Mouse (Mus musculus): ENCODE measurements around the gene Cryga. TPM values are rescaled to one million over a fixed set of nuclear protein-coding genes. Genes with fewer than 3 reads are reported as not detected.

Gene Cryga
- not detected in 2 replicates for polyA plus RNA-seq (2015; fragmentation: Nextera tagmentation; extraction: Ambion mirVana)

- ATAC-seq (ENCODE audit: low read depth) = no peak
- Histone ChIP-seq H3K36me3 (ENCODE audit: control insufficient read depth, insufficient read depth) (no peaks in the 10 kb centered on the region), H3K9ac (ENCODE audit: low read depth, low read length) (no peak within 1 kb of the TSS), H3K27ac (ENCODE audit: low read length) (no peak within 1 kb of the TSS), H3K4me1 (ENCODE audit: control insufficient read depth, low read depth, low read length) (no peaks in the 10 kb centered on the region), H3K4me3 (ENCODE audit: low read depth, low read length) (no peak within 1 kb of the TSS), H3K27me3 (ENCODE audit: control insufficient read depth, insufficient read depth, low read depth, low read length) (no peaks in the 10 kb centered on the region), H3K4me2 (ENCODE audit: low read depth, low read length) (no peak within 1 kb of the TSS), H3K9me3 (replicated peaks; ENCODE audit: control insufficient read depth, low read length) (no peaks in the 10 kb centered on the region)
- WGBS (ENCODE audit: insufficient replicate concordance) = 81% methylated on average over 11 of the region's 11 CpGs
These were observed at the start of gene Cryga for GRCm38 (mm10) chr1:65103273-65103672. TSS of gene Cryga (minus strand) at chr1:65103373.

- H3K9me3 ChIP-seq (replicated peaks; ENCODE audit: control insufficient read depth, low read length) = no peaks in the 10 kb centered on the region
- no peak for ATAC-seq (ENCODE audit: low read depth)
- H3K9ac ChIP-seq (ENCODE audit: low read depth, low read length) = no peak overlapping the region
- no peak overlapping the region for H3K4me2 ChIP-seq (ENCODE audit: low read depth, low read length)
- H3K27me3 ChIP-seq (ENCODE audit: control insufficient read depth, insufficient read depth, low read depth, low read length) = no peaks in the 10 kb centered on the region
- no peaks in the 10 kb centered on the region for H3K4me1 ChIP-seq (ENCODE audit: control insufficient read depth, low read depth, low read length)
- H3K36me3 ChIP-seq (ENCODE audit: control insufficient read depth, insufficient read depth) = no peaks in the 10 kb centered on the region
- WGBS (ENCODE audit: insufficient replicate concordance) = 56% methylated on average over 3 of the region's 3 CpGs
- no peak overlapping the region for H3K4me3 ChIP-seq (ENCODE audit: low read depth, low read length)
- no peak overlapping the region for H3K27ac ChIP-seq (ENCODE audit: low read length)
These were observed 44.8 kb upstream of the Cryga start for GRCm38 (mm10) chr1:65147971-65148370.

DNA sequence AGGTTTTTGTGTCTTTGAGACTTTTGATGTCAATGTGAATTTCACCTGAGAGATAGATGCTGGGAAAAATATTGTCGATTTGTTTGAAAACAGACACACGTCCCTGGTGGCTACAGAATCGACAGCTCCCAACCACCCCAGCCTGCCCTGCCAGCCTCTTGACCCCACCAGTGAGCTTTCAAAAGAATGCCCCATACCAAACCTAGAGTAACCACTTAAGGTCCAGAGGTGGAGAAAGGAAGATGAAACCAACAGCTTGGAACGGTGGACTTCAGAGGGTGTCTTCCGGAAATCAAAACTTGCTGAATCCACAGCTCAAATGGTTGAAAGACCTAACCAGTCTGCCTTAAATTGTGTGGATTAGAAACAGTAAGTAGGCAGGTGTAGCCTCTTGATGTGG is 44.2 kb upstream of the Cryga start:
- Histone ChIP-seq H3K4me3 (ENCODE audit: low read depth, low read length) (no peak overlapping the region), H3K4me1 (ENCODE audit: control insufficient read depth, low read depth, low read length) (no peaks in the 10 kb centered on the region), H3K4me2 (ENCODE audit: low read depth, low read length) (no peak overlapping the region), H3K9me3 (replicated peaks; ENCODE audit: control insufficient read depth, low read length) (no peaks in the 10 kb centered on the region), H3K36me3 (ENCODE audit: control insufficient read depth, insufficient read depth) (no peaks in the 10 kb centered on the region), H3K27me3 (ENCODE audit: control insufficient read depth, insufficient read depth, low read depth, low read length) (no peaks in the 10 kb centered on the region), H3K9ac (ENCODE audit: low read depth, low read length) (no peak overlapping the region), H3K27ac (ENCODE audit: low read length) (no peak overlapping the region)
- WGBS (ENCODE audit: insufficient replicate concordance) = 78% methylated on average over 5 of the region's 5 CpGs
- ATAC-seq (ENCODE audit: low read depth) = no peak

GRCm38 (mm10) chr1:65146601-65147000 is 43.4 kb upstream of the Cryga start:
- H3K27me3 ChIP-seq (ENCODE audit: control insufficient read depth, insufficient read depth, low read depth, low read length) = no peaks in the 10 kb centered on the region
- WGBS (ENCODE audit: insufficient replicate concordance) = 22% methylated on average over 2 of the region's 2 CpGs
- H3K4me2 ChIP-seq (ENCODE audit: low read depth, low read length) = no peak overlapping the region
- no peaks in the 10 kb centered on the region for H3K4me1 ChIP-seq (ENCODE audit: control insufficient read depth, low read depth, low read length)
- H3K9ac ChIP-seq (ENCODE audit: low read depth, low read length) = no peak overlapping the region
- no peak overlapping the region for H3K4me3 ChIP-seq (ENCODE audit: low read depth, low read length)
- ATAC-seq (ENCODE audit: low read depth) = no peak
- no peaks in the 10 kb centered on the region for H3K9me3 ChIP-seq (replicated peaks; ENCODE audit: control insufficient read depth, low read length)
- H3K36me3 ChIP-seq (ENCODE audit: control insufficient read depth, insufficient read depth) = no peaks in the 10 kb centered on the region
- no peak overlapping the region for H3K27ac ChIP-seq (ENCODE audit: low read length)

DNA sequence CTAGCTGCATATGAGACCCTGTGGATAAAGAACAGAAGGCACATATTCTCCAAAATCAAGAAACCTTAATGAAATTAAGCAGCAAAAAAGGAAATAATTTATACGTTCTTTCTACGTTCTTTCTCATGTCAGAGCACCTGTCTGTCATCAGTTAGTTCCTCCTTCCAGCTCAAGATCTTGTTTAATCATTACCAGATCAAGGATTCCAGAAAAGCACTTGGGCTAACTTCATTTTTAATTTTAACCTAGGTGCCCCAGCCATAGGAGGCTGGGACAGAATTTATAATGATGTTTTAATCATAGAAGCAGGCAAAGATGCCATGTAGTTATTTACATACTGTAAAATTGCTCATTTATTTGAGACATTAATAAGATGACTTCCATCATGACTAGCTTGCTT is 41.6 kb upstream of the Cryga start:
- H3K9ac ChIP-seq (ENCODE audit: low read depth, low read length) = no peak overlapping the region
- H3K4me2 ChIP-seq (ENCODE audit: low read depth, low read length) = no peak overlapping the region
- no peak overlapping the region for H3K4me3 ChIP-seq (ENCODE audit: low read depth, low read length)
- H3K36me3 ChIP-seq (ENCODE audit: control insufficient read depth, insufficient read depth) = no peaks in the 10 kb centered on the region
- no peaks in the 10 kb centered on the region for H3K4me1 ChIP-seq (ENCODE audit: control insufficient read depth, low read depth, low read length)
- 68% methylated on average over 2 of the region's 2 CpGs for WGBS (ENCODE audit: insufficient replicate concordance)
- H3K27me3 ChIP-seq (ENCODE audit: control insufficient read depth, insufficient read depth, low read depth, low read length) = no peaks in the 10 kb centered on the region
- H3K27ac ChIP-seq (ENCODE audit: low read length) = no peak overlapping the region
- no peaks in the 10 kb centered on the region for H3K9me3 ChIP-seq (replicated peaks; ENCODE audit: control insufficient read depth, low read length)
- no peak for ATAC-seq (ENCODE audit: low read depth)

DNA sequence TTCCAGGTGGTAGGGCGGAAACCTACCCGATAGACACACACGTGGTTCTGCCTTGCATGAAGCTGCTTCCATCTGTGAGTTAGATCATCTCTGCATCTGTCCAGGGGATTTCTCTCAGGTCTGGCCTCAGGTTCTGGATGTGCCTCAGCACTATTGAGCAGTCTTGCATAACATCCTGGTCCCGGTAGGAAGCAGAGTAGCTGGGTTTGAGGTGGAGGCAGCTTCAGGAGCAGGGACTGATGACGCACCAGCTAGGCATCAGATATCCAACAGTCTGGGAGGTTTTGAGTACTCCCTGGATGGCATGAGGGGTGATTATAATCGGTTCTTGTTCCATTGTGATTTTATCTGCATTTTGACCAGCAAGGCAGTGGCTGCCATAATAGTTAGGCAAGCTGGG is 34.4 kb upstream of the Cryga start:
- Histone ChIP-seq H3K36me3 (ENCODE audit: control insufficient read depth, insufficient read depth) (no peaks in the 10 kb centered on the region), H3K9me3 (replicated peaks; ENCODE audit: control insufficient read depth, low read length) (no peaks in the 10 kb centered on the region), H3K27me3 (ENCODE audit: control insufficient read depth, insufficient read depth, low read depth, low read length) (no peaks in the 10 kb centered on the region), H3K4me1 (ENCODE audit: control insufficient read depth, low read depth, low read length) (no peaks in the 10 kb centered on the region), H3K4me2 (ENCODE audit: low read depth, low read length) (no peak overlapping the region), H3K4me3 (ENCODE audit: low read depth, low read length) (no peak overlapping the region), H3K27ac (ENCODE audit: low read length) (no peak overlapping the region), H3K9ac (ENCODE audit: low read depth, low read length) (no peak overlapping the region)
- ATAC-seq (ENCODE audit: low read depth) = no peak
- 67% methylated on average over 6 of the region's 6 CpGs for WGBS (ENCODE audit: insufficient replicate concordance)

GRCm38 (mm10) chr1:65132833-65133232 is 29.7 kb upstream of the Cryga start:
- no peak for ATAC-seq (ENCODE audit: low read depth)
- Histone ChIP-seq H3K27me3 (ENCODE audit: control insufficient read depth, insufficient read depth, low read depth, low read length) (no peaks in the 10 kb centered on the region), H3K4me3 (ENCODE audit: low read depth, low read length) (no peak overlapping the region), H3K9me3 (replicated peaks; ENCODE audit: control insufficient read depth, low read length) (no peaks in the 10 kb centered on the region), H3K27ac (ENCODE audit: low read length) (no peak overlapping the region), H3K4me2 (ENCODE audit: low read depth, low read length) (no peak overlapping the region), H3K9ac (ENCODE audit: low read depth, low read length) (no peak overlapping the region), H3K36me3 (ENCODE audit: control insufficient read depth, insufficient read depth) (no peaks in the 10 kb centered on the region), H3K4me1 (ENCODE audit: control insufficient read depth, low read depth, low read length) (no peaks in the 10 kb centered on the region)
- WGBS (ENCODE audit: insufficient replicate concordance) = 64% methylated on average over 1 of the region's 1 CpGs

GRCm38 (mm10) chr1:65131671-65132070 is 28.5 kb upstream of the Cryga start:
- Histone ChIP-seq H3K9ac (ENCODE audit: low read depth, low read length) (no peak overlapping the region), H3K9me3 (replicated peaks; ENCODE audit: control insufficient read depth, low read length) (no peaks in the 10 kb centered on the region), H3K4me2 (ENCODE audit: low read depth, low read length) (no peak overlapping the region), H3K4me3 (ENCODE audit: low read depth, low read length) (no peak overlapping the region), H3K27me3 (ENCODE audit: control insufficient read depth, insufficient read depth, low read depth, low read length) (no peaks in the 10 kb centered on the region), H3K27ac (ENCODE audit: low read length) (no peak overlapping the region), H3K4me1 (ENCODE audit: control insufficient read depth, low read depth, low read length) (no peaks in the 10 kb centered on the region), H3K36me3 (ENCODE audit: control insufficient read depth, insufficient read depth) (no peaks in the 10 kb centered on the region)
- 55% methylated on average over 1 of the region's 1 CpGs for WGBS (ENCODE audit: insufficient replicate concordance)
- ATAC-seq (ENCODE audit: low read depth) = no peak

DNA sequence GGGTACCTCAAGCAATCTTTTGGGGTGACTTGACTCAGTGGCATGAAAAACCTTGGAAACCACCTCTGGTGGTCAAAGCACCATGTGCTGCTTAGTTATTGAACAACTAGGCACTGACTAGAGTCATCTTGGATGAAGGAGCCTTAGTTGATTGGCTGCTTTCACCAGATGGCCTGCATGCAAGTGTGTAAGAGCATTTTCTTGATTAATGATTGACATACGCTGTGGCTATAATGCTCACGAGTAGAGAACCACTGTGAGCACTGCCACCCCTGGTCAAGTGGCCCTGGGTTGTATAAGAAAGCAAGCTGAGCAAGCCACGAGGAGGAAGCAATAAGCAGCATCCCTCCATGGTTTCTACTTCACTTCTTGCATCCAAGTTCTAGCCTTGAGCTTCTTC is 27.1 kb upstream of the Cryga start:
- 55% methylated on average over 3 of the region's 3 CpGs for WGBS (ENCODE audit: insufficient replicate concordance)
- Histone ChIP-seq H3K27me3 (ENCODE audit: control insufficient read depth, insufficient read depth, low read depth, low read length) (no peaks in the 10 kb centered on the region), H3K36me3 (ENCODE audit: control insufficient read depth, insufficient read depth) (no peaks in the 10 kb centered on the region), H3K4me1 (ENCODE audit: control insufficient read depth, low read depth, low read length) (no peaks in the 10 kb centered on the region), H3K9ac (ENCODE audit: low read depth, low read length) (no peak overlapping the region), H3K27ac (ENCODE audit: low read length) (no peak overlapping the region), H3K9me3 (replicated peaks; ENCODE audit: control insufficient read depth, low read length) (no peaks in the 10 kb centered on the region), H3K4me3 (ENCODE audit: low read depth, low read length) (no peak overlapping the region), H3K4me2 (ENCODE audit: low read depth, low read length) (no peak overlapping the region)
- no peak for ATAC-seq (ENCODE audit: low read depth)
